Comparison of ENCODE assay signal across 13 mouse cellular contexts in genomic region chr7:55909519-55909918, GRCm38 (mm10).
"Had no signal": no experiment of that assay in that cellular context is flagged by ENCODE, and none has a peak within 500 bp of the region (broad histone marks: within the 10 kb centered on the region; RNA-seq: fewer than 3 reads in every experiment).

No protein-coding gene starts in this region.

- ATAC-seq: hindbrain, postnatal 0 days had no signal

- H3K27me3 ChIP-seq: hindbrain, embryonic 13.5 days; limb, embryonic 12.5 days; lung, embryonic 15.5 days; midbrain, embryonic 12.5 days; neural tube, embryonic 12.5 days had no signal

- H3K4me2 ChIP-seq: hindbrain, embryonic 13.5 days; limb, embryonic 12.5 days; lung, embryonic 15.5 days; midbrain, embryonic 12.5 days; neural tube, embryonic 12.5 days had no signal

- H3K4me3 ChIP-seq: hindbrain, embryonic 13.5 days; limb, embryonic 12.5 days; lung, embryonic 15.5 days; midbrain, embryonic 12.5 days; neural tube, embryonic 12.5 days had no signal

- H3K27ac ChIP-seq: hindbrain, embryonic 13.5 days; hindbrain, postnatal 0 days; kidney, postnatal 0 days; limb, embryonic 12.5 days; lung, embryonic 15.5 days; midbrain, embryonic 12.5 days; neural tube, embryonic 12.5 days; stomach, postnatal 0 days had no signal

- DNase-seq: kidney, adult 8-10 months; kidney, postnatal 4 days; liver; lung, postnatal 36 days; right cerebral cortex, postnatal 25 days had no signal

- H3K9me3 ChIP-seq: hindbrain, embryonic 13.5 days; limb, embryonic 12.5 days; lung, embryonic 15.5 days; midbrain, embryonic 12.5 days; neural tube, embryonic 12.5 days had no signal

- H3K4me1 ChIP-seq: hindbrain, embryonic 13.5 days; limb, embryonic 12.5 days; lung, embryonic 15.5 days; midbrain, embryonic 12.5 days; neural tube, embryonic 12.5 days had no signal

- H3K9ac ChIP-seq: hindbrain, embryonic 13.5 days; limb, embryonic 12.5 days; lung, embryonic 15.5 days; midbrain, embryonic 12.5 days; neural tube, embryonic 12.5 days had no signal
